Mouse (Mus musculus) kidney, adult 11 months (tissue): ENCODE measurements around the gene Faf1.
A peak's percentile ranks its signal among the peaks of the same experiment; 100 is the strongest.
"Not testable (repeated sequence)": the region's sequence is repeated elsewhere in the genome, so short reads cannot be mapped to it uniquely, and the experiment has no call there.

Source experiments
- DNase-seq: peaks from one replicate; pipeline ENCODE4 v3.0.0; 2022

Faf1 gene

DNA sequence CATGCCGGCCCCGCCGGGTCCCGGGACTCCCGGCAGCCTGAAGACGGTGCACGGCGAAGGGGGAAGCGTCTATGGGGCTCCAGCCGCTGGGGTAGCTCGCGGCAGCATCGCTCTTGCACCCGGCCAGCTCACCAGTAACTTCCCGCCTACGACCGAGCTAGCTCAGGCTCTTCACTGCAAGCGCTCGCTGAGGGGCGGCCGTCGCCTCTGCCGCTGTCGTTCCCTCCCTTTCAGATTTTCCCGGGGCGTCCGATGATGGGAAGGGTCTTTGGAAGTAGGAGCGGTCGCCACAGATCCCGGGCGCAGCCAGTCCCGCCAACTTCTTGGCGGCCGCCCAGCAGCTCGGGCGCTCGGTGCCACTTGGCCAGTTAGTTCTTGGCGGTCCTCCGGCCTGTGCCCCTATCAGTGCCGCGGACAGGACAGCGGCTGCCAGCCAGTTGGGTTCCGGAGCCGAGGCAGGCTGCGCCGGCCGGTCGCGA is 10.4 kb upstream of the Faf1 start:
- peak; percentile 62 for DNase-seq

DNA sequence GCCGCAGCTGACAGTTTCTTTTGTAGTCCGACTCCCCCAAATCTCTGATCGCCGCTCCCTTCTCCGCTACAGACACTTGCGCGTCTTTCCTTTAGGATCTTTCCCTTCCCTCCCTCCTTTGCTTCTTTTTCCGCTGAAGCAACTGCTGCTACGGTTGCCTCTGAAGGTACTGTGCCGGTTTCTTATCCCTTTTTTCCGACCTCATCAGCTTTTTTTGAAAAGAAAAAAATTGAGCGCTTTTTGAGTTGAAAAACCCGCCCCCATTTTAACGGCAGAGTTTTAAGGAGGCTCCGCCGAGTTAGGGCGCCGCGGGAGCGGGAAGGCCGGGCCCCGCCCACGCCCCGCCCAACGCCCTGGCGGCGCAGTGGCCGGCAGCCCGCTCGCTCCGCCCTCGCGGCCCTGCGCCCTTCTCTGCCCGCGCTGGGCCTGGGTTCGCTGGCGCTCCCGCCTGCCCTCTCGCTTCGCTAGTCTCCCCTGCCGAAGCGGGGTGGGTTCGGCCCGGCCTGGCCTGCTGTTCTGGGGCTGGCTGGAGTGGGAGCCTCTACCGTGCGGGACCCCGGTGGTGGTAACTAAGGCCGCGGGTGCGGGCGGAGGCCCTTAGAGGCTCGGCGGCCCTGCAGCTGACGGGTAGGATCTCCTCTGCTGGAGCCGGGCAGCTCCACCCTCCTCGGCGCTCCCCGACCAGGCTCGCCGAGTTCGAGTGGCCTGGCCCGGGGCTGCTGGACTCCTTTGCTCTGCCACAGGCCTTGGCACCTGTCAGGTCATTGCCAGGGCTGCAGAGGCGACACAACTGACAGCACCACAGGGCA is 9.7 kb upstream of the Faf1 start, which contains the start of gene Cdkn2c:
TSS of gene Cdkn2c (minus strand) at position 729 of the 809 bp plus-strand sequence.
- DNase-seq = peak; percentile 90

DNA sequence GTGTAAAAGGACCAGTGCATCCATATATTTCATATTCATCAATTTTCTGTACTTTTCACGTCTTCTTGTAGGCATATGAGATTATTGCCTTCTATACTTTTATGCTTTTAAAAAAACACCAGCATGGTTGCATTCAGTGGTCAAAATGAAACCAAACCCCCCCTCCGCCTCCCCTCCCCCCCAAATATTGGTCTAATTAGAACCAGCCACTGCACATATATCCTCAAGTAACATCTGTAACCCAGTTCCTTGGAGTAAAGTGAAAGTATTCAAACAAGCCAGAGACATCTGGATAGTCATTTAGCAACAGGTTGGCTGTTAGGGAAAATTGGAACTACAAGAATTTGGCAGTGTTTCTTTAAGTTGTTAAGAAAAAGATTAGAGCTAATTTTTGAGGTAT is 8.9 kb upstream of the Faf1 start:
- DNase-seq = no peak

DNA sequence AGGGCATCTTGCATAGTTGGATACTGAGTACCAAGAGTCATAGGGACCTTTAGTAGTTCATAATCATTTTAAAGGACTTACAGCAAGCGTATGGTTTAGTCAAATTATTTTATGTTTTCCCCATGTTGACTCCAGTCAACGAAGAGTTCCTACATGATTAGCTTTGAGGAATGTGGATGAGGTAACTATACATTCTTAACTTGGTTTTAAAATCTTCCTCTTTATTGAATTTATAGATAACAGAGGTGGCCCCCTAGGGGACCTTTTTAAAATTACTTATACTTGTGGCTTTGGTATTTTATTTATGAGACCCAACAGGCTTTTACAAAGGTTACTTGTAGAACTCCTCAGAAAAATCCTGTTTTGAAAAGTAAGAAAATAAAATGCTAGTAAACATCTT is 6.2 kb upstream of the Faf1 start:
- DNase-seq = no peak

DNA sequence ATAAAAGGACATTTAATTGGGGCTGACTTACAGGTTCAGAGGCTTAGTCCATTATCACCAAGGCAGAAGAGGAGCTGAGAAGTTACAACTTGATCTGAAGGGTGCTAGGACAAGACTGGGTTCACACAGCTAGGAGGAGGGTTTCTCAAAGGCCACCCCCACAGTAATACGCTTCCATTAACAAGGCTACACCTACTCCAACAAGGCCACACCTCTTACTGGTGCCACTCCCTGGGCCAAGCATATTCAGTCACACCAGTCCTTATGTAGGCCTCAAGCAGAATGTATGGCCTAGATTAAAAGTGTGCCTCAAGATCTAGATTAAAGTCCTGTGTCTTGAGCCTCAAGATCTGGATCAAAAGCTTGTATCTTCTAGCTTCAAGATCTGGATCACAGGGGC is 4.4 kb upstream of the Faf1 start:
- DNase-seq = no peak

DNA sequence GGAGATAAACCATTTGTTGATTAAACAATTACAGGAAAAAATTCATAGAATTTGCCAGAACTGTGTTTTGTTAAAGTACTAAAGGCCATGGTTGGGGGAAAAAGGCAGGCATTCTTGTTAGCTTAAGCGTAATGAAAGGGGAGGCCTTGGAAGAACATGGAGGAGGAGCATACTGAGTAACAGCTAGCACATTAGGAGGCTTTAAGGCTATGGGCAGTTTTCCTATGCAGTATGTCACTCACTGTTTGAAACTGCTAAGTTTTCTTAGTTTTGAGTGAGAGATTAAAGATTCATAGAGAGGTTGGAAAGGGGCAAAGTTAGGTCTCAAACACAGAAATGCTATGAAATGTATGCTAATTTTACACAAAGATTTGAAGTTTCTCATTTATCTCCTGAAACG is 2.3 kb upstream of the Faf1 start:
- DNase-seq = no peak

DNA sequence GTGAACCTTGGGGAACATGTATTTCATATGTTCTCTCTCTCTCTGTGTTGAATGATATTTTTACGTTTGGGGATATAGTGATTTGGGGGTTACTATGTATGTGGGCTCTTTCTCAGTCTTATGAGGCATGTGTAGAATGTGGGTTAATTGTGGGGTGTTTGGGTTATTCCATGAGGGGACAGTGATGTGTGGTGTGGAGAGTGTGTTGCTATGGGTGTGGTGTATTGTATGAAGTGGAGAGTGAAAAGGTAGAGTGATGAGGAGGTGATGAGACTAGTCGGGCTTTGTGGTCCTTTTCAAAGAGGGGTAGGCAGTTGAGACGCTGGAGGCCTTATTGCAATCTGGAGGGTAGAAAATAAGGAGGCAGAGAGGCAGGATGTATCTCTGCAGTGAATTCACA is 833 bp downstream of the Faf1 start:
- no peak for DNase-seq

DNA sequence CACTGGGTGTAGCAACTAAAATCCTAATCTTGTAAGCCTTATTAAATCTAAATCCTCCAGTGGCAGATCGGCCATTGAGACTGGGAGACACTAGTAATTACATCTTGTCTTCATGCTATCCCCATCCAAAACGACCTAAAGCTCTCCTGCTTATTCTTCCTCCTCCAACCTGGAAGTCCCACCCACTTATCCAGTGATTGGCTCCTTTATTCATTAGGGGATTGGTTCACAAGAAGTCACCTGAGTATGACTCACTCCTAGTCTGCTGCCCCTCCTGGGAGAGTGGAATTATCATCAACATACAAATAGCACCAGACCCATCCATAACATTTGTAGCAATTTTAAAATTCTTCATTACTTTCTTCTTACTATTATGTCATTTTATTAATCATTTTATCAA is 7.2 kb downstream of the Faf1 start:
- no peak for DNase-seq

DNA sequence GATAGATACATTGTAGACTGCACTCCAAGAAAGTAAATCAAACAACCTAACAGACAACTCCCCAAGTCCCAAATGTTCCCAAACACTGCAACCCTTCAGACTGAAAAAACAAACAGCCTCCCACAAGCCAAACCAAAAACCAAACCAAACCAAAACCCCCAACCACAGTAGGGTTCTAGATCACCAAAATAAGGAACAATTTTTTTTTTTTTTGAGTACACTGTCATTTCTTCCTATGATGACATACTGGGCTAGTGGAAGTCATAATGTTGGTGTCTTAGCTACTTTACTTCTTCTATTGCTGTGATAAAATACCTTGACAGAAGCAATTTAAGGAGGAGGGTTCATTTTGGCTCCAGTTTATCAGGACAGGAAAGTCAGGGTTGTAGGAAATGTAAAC is 16.3 kb downstream of the Faf1 start:
- DNase-seq = no peak

DNA sequence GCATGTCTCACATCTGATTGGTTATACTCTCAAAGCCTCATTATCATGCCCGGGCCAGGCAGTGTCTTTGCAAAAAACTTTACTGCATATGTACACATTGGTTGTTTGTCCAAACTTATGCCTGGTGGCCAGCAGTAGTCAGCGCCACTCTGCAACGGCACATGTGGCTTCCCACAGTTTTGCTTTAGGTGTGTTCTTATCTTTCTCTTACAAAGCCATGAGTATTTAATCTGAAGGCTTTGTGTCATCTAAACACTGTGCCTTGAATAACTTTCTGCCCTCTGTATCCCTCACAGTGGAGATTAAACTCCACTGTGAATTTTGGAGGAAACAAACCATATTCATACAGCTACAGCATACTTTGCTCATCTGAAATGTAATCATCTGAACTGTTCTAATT is 24.3 kb downstream of the Faf1 start:
- not testable (repeated sequence) for DNase-seq

DNA sequence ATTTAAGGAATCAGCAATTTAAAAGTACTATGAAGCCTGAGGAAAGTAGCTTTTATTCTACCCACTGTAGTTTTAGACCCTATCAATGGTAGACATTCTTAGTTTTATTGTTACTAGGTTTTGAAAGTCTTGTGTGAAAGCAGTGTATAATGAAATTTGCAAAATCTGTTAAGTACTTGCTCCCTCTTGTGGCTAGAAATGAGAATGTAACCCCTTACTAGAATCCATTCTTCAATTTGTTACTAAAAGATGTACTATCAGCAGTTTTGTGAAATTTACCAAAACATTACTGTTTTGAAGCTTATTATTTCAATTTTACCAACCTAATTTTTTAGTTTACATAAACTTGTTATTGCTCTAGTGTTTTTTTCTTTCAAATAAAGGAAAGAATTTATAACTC is 27.2 kb downstream of the Faf1 start:
- DNase-seq = no peak

DNA sequence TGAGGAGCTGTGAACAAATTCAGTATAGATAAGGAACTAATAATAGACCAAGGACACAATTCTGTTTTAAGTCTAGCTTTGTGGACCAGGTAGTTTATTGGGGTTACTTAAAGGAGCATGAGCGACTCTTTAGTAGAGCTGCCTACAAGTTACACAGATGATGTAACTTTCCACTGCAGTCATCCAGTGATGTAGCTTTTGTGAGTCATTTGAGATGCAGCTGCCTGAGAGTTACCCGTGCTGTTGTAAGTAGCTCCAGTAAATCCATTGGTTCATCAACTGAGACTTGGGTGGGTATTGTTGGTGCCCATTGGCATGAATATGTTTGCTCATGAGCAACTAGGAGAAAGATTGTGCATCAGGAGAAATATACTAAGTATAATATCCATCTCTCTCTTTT is 29.0 kb downstream of the Faf1 start:
- no peak for DNase-seq

DNA sequence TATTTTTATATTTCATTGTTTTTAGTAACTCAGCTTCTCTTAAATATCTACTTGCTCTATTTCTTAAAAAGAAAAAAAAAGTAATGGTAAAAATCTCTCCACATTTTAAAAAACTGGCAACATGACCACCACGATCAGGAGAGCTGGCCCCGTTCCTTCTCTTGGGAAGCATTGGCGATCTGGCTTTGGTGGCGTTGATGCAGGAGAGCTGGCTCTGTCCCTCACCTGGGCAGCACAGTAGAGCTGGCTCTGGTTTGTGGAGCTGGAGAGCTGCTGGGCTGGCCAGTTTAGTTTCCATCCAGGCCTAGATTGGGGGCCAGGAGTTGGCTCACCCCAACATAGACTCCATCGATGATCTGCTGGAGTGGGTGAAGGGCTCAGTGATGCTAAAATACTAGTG is 42.9 kb downstream of the Faf1 start:
- no peak for DNase-seq

DNA sequence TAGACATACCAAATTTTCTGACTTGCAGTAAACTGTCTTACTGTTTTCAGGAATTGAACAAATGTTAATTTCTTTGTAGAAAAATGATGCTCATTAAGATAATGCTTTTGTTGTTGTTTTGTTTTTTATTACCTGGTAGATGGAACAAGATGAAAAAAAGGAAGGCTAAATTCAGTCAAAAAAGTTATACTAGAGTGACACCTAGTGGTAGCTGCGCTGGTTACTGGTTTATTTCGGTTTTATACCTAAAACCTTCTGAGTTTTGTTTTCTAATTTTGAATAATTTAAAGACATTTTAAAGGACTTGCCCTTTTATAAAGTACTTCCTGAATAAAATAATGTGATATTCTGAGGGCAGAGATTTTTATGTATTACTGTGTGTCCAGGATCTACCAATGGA is 52.9 kb downstream of the Faf1 start:
- no peak for DNase-seq

DNA sequence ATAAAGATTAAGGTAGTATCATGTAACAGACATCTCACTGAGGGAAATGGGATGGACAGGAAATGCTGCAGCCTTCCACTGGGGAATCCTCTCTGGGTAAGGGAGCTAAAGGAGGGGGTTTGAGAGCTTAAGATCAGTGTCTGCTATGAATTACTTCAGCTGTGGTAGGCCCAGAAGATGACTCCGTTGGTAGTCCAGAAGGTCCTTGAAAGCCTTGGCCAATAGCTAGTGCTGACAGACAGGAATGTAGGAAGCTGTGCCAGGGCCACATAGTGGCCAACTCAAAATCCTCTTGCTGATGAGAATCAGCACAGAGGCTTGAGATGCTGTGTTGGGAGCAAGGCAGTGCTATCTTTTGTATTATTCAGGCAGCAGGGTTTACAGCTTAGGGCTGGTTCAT is 59.4 kb downstream of the Faf1 start:
- no peak for DNase-seq

DNA sequence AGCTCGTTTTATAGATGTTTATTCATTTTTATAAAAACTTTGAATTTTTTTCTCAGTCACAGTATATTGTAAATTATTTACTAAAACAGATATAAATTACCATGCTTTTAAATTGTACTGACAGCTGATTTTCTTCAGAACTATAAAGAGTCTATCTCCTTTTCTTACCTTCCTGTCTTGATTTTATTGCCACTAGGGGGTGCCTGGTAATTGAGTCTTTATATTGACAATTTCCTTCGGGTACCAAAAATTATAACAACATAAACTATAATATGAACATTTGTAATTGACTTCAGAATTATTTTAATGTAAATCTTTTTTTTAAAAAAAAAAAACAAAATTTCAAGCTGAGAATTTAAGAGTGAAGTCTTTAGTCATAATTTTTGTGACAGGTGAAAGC is 67.6 kb downstream of the Faf1 start:
- DNase-seq = no peak

DNA sequence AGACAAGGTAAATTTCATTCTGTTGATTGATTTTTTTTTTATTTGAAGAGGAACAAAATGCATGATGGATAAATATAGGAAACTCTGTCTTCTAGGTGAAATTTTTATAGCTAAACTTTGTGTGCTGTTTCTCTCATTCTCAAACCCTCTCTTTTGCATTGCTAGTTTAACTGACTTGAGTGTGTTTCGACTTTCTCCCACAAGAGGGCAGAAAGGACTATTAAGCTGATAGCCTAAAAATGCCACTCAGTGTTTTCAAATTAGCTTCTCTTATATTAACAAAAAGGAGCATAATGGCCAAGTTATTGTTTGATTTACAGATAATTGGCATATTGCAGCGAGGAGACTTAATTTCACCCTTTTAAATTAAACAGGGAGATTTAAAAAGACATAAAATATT is 82.6 kb downstream of the Faf1 start:
- DNase-seq = no peak

DNA sequence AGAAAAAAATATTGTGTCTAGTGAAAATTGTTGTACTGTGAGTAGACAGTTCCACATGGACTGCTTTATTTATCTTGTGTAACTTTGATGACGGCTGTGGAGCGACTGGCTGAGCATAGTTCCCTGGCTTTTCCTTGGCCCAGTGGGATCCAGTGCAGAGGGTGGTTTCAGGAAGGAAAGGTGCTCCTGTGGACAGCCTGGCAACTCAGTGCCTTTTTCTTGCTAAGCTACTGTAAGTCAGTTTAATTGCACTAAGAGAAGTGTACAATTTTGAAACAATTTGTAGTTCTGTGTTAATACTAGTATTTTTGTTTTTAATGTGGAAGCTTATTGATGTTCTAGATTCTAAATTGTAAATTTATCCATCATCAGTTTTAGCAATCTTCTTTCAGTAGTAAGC is 83.5 kb downstream of the Faf1 start:
- no peak for DNase-seq

DNA sequence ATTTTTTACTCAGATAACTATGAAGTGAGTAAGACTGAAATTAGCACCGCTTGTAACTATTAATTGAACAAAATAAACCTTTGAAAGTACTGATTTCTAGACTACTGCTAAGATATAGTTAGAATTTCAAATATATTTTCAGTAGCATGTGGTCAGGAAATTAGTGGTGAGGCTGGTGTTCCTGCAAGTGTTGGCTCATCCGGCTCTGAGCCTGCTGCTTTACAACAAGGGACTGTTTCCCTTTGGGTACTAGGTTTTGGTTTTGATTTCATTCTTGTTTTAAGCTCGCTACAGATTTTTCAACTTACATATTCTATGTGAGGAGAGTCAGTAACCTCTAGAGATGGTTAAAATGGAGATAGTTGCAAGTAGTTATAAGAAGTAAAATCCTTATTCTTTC is 84.1 kb downstream of the Faf1 start:
- DNase-seq = no peak

DNA sequence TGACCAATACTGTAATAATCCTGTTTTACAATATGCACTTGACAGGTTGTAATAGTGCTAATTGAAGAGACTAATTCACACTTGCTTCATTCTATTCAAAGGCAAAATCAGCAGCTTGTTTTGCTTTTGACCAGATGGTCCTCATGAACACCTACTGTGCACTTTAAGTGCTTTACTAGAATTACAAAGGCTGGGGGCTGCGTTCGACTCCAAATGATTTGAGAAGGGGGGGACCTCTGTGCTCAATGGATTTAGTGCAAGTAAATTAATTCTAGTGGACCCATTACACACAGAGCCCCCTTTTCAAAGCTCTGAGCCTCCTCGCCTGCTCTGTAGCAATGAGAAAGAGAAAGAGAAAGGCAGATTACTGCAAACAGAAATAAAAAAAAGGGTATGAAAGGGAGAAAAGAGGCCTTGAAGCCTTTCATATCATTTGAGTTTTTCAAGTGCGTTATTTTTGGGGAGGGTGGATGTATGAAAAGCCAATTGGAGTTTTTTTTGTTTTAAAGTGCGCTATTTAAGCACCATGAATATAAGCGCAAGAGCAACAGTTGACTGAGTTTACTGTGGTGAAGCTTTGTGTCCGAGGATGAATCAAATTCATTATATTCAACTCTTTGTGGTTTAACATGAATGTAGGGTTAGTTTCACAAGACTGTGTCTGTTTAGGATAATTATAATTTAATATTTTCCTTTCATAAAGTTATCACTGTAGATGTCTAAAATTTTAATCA is 86.5 kb downstream of the Faf1 start:
- DNase-seq = no peak

DNA sequence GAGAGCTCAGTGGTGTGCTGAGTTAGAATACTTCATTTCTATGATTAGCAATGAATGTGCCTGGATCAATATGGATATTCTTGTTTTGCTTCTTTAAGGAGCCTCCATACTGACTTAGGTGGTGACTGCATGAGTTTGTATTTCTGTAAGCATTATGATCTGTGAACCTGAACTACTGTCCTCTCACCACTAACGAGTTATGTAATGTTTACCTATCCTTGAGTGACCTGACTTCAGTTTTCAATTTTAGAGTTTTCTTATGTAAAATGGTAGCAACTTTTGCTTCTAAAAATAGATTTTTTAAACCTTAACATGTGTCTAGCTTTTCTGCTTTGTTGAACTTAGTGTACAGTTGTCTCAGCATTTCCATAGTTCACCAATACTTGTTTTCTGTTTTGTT is 92.7 kb downstream of the Faf1 start:
- DNase-seq = no peak

DNA sequence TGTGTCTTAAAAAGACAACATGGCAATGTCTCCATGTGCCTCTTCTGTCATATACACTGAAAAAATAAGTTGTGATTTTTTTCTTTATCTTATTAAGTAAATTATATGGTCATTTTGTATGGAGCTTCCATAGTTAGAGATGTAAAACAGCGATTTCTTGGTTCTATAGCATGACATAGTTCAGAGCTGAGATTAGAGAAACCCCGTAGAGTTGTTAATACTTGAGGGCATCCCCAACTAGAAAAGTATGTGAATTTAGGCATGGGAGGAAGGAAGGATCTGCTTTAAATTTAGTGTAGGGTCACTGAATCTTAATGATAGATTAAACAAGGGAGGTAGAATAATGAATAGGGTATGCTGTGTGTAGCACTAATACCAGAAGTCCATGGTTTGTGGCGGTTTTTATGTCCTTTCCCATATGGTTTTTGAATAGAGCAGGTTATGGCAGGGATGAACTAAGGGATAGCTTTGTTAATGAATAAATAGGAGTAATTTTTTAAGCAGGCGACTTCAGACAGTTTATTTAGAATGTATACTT is 106.3 kb downstream of the Faf1 start:
- no peak for DNase-seq

DNA sequence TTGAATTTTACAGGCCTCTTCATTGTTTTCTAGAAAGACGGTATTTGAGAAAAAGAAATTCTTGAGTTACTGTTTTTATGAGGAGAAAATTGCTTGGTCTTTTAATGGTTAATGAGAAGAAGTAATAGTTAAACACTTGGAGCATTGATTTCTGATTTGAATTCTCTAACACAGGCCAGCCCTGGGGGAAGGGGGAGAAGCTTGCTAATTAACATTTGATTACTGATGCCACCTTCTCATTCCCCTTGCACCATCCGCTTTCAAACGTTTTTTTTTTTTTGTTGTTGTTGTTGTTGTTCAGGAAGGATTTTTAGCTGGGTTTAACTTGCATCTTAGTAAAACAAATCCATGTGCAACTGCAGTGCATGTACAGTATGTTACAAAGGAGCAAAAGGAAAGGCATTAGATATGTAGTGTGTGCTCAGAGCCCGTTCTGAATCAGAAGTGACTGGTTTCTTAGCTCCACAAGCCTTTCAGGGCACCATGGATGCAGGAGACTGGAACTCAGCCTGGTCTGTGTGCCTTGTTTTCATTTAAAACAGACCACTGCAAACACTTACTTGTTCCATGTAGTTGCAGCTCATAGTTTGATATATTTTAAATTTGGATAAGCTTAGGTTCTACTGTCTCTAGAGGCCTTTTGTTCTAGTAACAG is 113.1 kb downstream of the Faf1 start:
- DNase-seq = no peak

DNA sequence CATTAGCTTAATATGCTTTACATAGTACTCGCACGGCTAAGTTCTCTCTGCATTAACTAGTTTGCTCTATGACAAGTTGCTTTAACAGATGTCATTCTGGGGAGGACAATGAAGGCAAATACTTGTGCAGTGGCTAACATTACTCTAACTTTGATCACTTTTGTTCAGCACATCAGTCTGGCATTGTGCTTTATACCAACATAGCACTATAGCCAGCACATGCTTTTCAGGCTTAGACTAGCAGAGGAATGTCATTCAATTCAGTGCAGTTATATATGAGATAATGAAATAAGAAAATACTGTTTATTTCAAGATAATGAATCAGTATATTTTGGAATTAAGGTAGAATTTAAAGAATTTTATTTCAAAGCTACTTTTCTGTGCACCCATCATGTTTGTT is 115.9 kb downstream of the Faf1 start:
- no peak for DNase-seq
